Mouse (Mus musculus): Measurements from ENCODE around the gene Rnft1.
"Not testable (repeated sequence)": the region's sequence is repeated elsewhere in the genome, so short reads cannot be mapped to it uniquely, and the experiment has no call there.

The Rnft1 gene

DNA sequence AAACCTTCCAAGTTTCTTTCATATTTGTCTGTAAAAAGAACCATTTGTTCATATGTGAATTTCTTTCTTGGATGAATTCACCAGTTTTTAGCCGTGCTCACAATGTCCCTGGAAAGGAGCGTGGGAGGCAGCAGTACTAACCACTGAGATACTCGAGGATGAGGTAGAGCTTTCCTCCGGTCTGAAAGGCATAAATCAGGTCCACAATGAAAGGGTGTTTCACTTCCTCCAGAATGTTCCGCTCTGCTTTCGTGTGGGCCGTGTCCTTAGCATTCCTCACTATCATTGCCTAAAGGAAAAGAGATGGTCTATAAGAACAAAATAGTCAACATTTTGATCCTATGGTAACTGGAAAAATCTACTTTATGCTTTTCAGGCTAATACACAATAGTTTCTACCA lies 35.3 kb downstream of the Rnft1 start:
- DNase-seq (ENCODE audit: low spot score in 2 of 2): no peak

DNA sequence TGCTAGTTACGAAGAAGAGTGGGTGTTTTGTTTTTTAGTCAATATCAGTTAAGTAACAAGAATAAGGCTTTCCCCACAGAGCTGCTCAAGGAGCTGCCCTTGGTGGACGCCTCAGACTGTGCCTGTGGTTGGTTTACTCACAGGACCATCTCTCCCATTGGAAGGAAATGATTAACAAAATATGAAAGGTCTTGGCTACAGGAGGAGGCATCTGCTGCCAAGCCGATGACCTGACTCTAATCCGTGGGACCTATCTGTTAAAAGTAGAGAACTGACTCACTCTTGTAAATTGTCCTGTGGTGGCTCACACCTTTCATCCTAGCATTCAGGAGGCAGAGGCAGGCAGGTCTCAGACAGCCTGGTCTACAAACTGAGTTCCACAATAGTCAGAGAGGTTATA lies 43.1 kb downstream of the Rnft1 start:
- no peak for DNase-seq (ENCODE audit: low spot score in 2 of 2)

DNA sequence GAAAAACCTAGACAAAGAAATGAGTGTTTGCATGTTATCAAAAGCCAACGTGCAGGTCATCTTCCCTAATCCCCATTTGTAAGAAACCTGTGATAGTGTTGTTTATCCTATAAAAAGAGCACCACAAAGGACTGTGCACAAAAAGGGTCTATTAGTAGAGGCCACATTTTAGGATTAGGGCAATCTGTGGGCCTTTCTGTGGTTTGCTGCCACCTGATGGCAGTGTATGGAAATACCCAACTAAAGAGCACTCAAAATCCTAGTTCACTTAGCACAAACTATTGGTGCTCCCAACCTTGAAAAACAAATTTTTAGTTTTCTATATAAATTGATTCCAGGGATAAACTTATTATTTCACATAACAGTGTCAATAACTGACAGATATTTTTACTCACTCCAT lies 48.4 kb downstream of the Rnft1 start:
- DNase-seq (ENCODE audit: low spot score in 2 of 2): no peak

DNA sequence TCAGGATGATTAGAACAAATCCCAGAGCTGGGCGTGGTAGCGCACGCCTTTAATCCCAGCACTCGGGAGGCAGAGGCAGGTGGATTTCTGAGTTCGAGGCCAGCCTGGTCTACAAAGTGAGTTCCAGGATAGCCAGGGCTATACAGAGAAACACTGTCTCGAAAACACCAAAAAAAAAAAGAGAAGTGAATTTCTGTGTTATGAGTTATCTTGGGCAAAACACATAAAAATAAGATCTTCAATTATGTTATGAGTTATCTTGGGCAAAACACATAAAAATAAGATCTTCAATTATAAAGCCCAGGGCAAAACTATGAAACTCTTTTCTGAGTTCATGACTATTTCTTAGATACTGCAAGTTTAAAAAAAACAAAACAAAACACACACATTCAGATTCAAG lies 48.8 kb downstream of the Rnft1 start:
- DNase-seq (ENCODE audit: low spot score in 2 of 2): not testable (repeated sequence)

DNA sequence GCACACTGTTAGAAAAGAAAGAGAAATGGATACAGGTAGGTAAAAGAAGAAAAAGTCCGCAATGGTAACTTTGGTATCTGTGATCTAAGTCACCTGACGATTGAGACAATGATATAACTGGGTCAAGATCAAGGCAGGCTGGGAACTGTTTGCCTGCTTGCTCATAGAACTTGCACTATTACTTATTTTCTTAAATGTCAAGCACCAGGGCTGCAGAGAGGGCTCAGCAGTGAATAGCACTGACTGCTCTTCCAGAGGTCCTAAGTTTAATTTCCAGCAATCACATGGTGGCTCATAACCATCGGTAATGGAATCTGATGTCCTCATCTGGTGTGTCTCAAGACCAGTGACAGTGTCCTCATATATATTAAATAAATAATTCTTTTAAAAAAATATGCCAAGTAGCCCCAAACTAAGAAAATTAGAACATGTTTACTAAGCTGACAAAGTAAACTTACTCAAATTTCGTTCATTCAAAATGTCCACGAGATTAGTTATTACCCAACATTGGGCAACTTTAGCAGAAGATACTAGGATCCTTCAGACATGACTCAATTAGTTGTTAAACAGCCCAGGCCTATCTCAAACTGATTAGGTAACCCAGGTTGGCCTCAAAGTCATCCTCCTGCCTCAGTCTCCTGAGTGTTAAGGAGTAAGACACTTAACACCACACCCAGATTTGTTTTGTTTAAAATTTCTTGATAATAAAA lies 49.9 kb downstream of the Rnft1 start:
- no peak for DNase-seq (ENCODE audit: low spot score in 2 of 2)

DNA sequence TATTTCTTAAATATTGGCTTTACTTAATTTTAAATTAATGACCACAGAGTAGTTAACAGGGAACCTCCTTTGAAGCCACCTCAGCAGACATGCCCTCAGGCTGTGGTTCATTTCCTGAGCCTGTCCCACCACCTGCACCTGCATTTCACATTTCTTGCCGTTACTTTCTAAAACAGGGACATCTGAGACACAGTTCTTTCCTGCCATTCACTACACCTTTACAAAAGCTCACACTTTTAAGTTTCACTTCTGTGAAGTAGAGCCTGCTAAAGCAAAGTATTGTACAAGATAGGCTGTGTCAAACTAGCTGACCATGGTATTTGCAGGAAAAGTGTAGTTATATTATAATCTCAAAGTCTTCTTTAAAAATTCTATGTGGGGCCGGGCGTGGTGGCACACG lies 54.3 kb downstream of the Rnft1 start:
- no peak for DNase-seq (ENCODE audit: low spot score in 2 of 2)

DNA sequence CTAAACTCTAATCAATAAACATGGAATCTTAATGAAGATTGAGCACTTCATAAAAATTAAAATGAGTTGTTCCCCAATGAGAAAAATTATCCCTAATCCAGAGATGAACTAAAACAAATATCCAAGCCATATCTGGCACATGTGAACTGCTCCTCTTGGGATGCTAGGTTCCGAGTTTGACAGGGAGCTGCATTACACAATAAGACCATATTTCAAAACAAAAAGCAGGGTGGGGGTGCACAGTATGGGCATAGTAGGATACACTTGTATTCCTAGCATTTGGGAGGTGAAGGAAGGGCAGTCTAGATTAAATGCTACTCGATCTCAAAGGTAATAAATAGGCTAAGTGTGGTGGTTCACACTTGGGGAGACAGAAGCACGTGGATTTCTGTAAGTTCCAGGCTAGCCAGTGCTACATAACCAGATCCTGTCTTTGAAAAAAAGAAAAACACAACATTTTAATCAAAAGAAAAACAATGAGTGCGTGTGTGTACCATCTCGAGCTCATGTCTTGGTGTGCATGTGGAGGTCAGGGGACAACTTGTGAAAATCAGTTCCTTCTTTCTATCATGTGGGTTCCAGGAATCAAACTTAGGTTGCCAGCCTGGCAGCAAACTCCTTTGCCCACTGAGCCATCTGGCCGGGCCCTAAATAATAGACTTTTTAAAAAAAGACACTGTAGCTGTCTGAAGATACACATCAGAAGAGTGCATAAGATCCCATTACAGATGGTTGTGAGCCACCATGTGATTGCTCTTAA lies 55.4 kb downstream of the Rnft1 start:
- DNase-seq (ENCODE audit: low spot score in 2 of 2): no peak

DNA sequence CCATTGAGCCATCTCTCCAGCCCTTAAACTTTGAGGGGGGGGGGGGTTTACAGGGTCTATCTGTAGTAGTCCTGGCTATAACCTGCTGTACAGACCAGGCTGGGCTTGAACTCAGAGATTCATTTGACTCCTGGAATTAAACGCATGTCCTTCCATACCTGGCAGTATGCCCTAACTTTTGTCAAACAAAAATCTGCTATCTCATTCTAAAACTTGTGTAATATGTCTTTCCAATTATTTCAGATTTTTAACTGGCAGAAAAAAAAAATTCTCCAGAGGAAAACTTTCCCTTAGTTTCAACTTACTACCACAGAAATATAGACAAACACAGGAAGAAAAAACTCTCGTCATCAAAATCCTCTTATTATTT lies 56.0 kb downstream of the Rnft1 start:
- no peak for DNase-seq (ENCODE audit: low spot score in 2 of 2)

DNA sequence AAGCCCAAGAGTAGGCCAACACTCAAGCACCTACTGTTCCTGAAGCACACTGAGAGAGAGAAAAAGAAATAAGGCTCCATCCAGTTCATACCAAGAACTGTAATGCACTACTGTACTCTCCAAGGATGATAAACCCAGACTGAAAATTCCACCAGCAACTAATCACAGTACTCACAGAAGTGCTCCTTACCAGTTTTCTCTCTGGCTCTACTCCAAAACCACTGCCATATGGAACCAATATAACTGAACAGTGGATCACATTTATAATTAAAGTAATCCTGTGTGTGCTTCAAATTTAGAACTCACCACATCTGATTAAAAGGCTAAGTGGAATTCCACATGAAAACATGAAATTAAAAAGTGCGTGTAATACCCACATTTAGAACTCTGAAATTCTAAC lies 58.4 kb downstream of the Rnft1 start:
- no peak for DNase-seq (ENCODE audit: low spot score in 2 of 2)

DNA sequence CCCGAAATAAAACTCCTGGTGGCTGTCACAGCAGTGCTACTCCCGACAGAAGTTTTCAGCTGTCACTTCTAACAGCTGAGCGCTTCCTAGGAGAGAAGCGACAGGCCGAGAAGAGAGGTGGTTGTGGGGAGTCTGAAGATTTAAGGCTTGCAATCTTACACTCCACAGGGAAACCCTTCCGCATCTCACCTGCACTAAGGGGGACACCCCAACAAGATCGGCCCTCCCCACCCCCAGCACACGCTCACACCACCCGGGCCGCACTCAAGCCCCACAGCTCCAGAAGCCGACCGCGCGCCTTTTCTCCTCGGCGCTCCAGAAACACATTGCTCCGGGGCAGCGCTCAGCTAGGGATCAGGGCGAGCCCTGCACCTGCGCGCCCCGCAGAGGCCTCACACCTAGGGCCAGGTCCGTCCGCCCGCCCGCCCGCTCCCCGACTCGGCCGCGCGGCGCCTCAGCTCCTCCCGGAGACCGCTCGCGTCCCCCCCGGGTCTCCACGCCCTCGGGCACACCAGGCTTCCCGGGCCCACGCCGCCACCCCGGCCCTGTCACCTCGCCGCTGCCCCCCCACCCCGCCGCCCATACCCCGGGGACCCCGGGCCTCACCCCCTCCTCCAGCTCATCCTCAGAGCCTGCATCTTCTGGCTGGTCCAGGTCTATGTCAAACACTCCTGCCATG lies 59.6 kb downstream of the Rnft1 start:
- peak in 1 of 2 experiments; percentile 13 for DNase-seq (ENCODE audit: low spot score in 2 of 2)

DNA sequence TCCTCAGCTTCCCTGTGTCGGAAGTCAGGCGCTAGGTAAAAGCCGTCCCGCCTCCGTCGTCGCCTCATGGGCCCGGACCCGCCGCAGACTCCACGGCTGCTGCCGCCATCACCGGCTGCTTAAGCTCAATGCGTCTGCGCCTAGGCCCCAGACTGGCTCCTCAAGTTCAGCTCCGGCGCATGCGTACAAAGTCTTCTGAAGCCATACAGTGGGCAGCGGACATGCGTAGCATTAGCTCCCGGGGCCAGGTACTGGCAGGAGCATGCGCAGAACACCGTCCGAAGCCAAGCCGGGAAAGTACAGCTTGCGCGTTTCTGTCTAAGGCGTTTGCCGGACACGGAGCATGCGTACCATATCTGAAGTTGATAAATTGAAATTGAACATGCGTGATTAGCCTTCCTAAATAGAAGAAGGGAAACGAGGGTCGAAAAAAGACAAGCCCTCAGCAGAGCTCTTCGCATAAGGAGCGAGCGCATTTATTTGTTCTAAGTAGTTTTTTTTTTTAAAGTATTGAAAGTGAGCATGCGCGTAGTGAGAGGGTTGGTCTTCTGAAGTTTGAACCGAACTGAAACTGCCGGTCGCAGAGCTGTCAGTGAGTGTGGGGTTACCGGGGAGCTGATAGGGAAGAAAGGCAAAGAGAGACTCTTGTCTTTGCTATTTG lies 60.3 kb downstream of the Rnft1 start, which contains the start of the genes Rps6kb1 and Tubd1:
Gene Rps6kb1 (minus strand): TSS at position 167 of the 661 bp plus-strand sequence.
Gene Tubd1 (plus strand): TSS at position 353 of the 661 bp plus-strand sequence.
- DNase-seq (ENCODE audit: low spot score in 2 of 2): peak; percentile 98 to 99

DNA sequence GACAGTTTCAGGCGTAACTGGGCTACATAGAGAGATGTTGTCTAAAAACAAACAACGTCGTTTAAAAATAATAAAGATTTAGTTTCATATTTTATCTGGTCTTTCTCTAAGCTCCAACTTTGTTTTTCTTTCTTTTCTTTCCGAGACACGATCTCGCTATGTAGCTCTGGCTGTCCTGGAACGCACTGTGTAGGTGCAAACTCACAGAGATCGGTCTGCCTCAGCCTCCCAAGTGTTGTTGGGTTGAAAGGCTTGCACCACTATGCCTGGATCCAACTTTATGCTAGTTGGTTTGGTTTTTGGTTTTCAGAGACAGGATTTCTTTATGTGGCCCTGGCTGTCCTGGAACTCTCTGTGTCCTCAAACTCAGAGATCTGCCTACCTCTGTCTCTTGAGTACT lies 61.1 kb downstream of the Rnft1 start:
- no peak for DNase-seq (ENCODE audit: low spot score in 2 of 2)

DNA sequence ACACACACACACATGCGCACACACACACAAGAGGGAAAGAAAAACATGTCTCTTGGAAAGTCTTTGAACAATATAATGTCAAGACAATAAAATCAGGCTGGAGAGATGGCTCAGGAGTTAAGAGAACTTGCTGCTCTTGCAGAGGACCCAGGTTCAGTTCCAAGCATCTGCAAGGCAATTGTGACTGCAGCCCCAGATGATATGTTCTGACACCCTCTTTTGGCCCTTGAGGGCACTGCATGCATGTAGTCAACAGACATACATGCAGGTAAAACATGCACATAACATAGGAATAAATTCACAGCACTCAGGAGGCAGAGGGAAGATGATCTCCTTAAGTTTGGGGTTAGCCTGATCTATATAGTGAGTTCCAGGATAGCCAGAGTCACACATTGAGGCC lies 63.0 kb downstream of the Rnft1 start:
- DNase-seq (ENCODE audit: low spot score in 2 of 2): no peak

Measured in frontal cortex, postnatal 10 days (tissue).